Mouse (Mus musculus): ENCODE measurements around the gene Tfap2e. TPM values are rescaled to one million over a fixed set of nuclear protein-coding genes. Genes with fewer than 3 reads are reported as not detected.

Gene Tfap2e
- polyA plus RNA-seq (2021) = not detected

GRCm38 (mm10) chr4:126736001-126736414, at the start of gene Tfap2e:
Gene Tfap2e, minus strand, starts transcription at chr4:126736240.
- DNase-seq (ENCODE audit: low read depth, low spot score) (no peak), ATAC-seq (no peak)
- CTCF ChIA-PET = no interaction called here
- TF ChIP-seq CTCF (IDR thresholded peaks at IDR 0.05) = no peak
- POLR2A ChIA-PET = no interaction called here
- peaks cover 22% of the 10 kb centered on the region for H3K27me3 ChIP-seq
- in situ Hi-C loops (cut with MboI; ENCODE audit: low pct_unique_long_range_greater_than_20kb) = no loop called here

- H3K27me3 ChIP-seq = no peaks in the 10 kb centered on the region
- ATAC-seq = no peak
- CTCF ChIA-PET = no interaction called here
- in situ Hi-C loops (cut with MboI; ENCODE audit: low pct_unique_long_range_greater_than_20kb) = no loop called here
- no peak for DNase-seq (ENCODE audit: low read depth, low spot score)
- POLR2A ChIA-PET = no interaction called here
- TF ChIP-seq CTCF (IDR thresholded peaks at IDR 0.05) = no peak
These were observed 47.0 kb upstream of the Tfap2e start for GRCm38 (mm10) chr4:126782996-126783395.

GRCm38 (mm10) chr4:126782512-126782911, 46.5 kb upstream of the Tfap2e start:
- CTCF ChIA-PET = no interaction called here
- in situ Hi-C loops (cut with MboI; ENCODE audit: low pct_unique_long_range_greater_than_20kb) = no loop called here
- POLR2A ChIA-PET = no interaction called here
- TF ChIP-seq CTCF (IDR thresholded peaks at IDR 0.05) = no peak
- no peak for ATAC-seq
- DNase-seq (ENCODE audit: low read depth, low spot score) = no peak
- no peaks in the 10 kb centered on the region for H3K27me3 ChIP-seq

GRCm38 (mm10) chr4:126781871-126782270, 45.8 kb upstream of the Tfap2e start:
- POLR2A ChIA-PET = interaction anchor here (0.7 kb wide), 1 partner anchor 29 kb away, joined by 3 read pairs; the partner anchor contains the start of gene Ncdn
- no peak for DNase-seq (ENCODE audit: low read depth, low spot score)
- no peak for TF ChIP-seq CTCF (IDR thresholded peaks at IDR 0.05)
- no peak for ATAC-seq
- in situ Hi-C loops (cut with MboI; ENCODE audit: low pct_unique_long_range_greater_than_20kb) = no loop called here
- H3K27me3 ChIP-seq = no peaks in the 10 kb centered on the region
- CTCF ChIA-PET = no interaction called here

DNA sequence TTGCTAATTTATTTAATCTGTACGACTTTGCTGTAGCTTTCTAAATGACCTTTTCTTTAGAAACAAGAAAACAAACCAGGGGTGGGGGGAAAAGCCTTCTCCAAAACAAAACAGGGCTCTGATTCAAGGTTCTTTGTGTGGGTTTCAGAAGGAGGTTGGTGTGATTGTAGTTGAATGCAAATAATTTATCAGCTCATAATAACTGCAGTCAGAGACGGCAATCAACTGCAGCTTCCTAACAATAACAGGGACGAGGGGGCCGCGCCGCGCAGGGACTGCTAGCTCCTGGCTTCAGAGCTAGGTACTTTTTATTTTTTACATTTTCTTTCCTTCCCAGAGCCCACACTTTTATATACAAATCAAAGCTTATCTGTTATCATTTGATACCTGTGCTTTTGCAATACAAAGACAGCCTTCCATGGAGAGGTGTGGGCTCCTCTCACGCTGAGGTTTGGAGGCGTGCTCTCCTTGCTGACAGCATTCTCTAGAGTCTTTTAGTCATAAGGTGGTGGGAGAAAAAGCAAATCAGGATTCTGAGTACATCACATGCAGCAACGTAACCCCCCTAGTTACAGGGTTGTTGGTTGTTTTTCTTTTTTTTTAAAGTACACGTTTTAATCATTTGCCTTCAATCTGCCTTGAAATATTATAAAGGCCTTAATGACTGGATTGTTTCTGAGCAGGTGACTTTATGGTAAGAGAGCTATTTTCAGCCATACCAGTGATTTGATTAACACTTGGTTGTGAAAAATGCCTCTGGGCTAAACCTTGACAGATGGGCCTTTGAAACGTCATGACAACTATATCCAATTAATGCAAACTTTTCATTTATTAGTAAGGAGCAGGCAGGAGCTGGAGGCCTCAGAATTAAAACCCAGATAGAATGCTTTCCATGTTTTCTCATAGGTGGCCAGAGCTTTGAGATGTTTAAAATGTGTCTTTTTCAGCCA, 44.1 kb upstream of the Tfap2e start:
- TF ChIP-seq CTCF (IDR thresholded peaks at IDR 0.05) = no peak
- H3K27me3 ChIP-seq = no peaks in the 10 kb centered on the region
- DNase-seq (ENCODE audit: low read depth, low spot score) = no peak
- in situ Hi-C loops (cut with MboI; ENCODE audit: low pct_unique_long_range_greater_than_20kb) = no loop called here
- ChIA-PET POLR2A (interaction anchor here (0.6 kb wide), 1 partner anchor 10 kb away, joined by 3 read pairs; no protein-coding TSS in a partner anchor), CTCF (interaction anchor here (0.7 to 2.1 kb wide), 6 partner anchors 8 to 61 kb away, joined by 3 to 6 read pairs (median 4); no protein-coding TSS in a partner anchor)
- ATAC-seq = no peak

DNA sequence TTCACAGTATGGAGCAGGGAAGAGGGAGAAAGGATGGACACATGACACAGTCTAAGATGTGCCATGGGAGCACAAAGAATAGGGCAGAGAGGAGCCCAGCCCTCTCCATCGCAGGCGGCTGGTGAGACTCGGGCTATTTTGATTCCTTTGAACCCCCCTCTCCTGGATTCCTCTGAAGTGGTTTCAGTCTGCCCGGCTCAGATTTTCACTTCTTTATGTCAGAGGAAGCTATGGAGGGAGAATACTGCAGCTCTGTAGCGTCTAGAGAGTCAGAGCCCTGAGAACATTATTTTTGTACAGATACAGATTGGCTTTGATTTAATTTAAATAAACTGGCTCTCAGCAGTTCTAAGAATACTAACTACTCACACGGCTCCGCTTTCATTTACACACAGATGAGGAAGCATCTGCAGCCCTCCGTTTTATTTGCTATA, 43.1 kb upstream of the Tfap2e start:
- ChIA-PET CTCF (interaction anchor here (1.1 to 2.1 kb wide), 5 partner anchors 9 to 61 kb away, joined by 3 to 6 read pairs (median 4); no protein-coding TSS in a partner anchor), POLR2A (no interaction called here)
- DNase-seq (ENCODE audit: low read depth, low spot score) = no peak
- no peak for ATAC-seq
- in situ Hi-C loops (cut with MboI; ENCODE audit: low pct_unique_long_range_greater_than_20kb) = no loop called here
- TF ChIP-seq CTCF (IDR thresholded peaks at IDR 0.05) = no peak
- H3K27me3 ChIP-seq = no peaks in the 10 kb centered on the region

DNA sequence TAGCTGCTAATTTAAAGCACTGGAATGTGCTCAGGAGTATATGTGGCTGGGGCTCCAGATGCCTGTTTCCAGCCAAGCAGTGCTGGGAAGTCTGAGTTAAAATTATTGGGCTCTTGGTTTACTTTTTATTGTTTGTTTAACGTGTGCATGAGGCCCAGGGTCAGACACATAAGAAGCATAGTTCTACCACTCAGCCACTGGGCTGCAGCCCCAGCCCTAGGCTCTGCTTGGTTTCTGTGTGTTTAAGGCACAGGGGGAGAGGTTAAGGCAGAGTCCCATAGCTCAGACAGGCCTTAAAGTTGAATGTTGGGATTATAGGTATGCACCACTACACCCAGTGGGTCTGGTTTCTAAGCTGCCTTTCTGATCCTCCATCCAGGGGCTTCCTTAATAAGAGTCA, 39.1 kb upstream of the Tfap2e start:
- no peaks in the 10 kb centered on the region for H3K27me3 ChIP-seq
- in situ Hi-C loops (cut with MboI; ENCODE audit: low pct_unique_long_range_greater_than_20kb) = no loop called here
- ATAC-seq = no peak
- ChIA-PET CTCF (interaction anchor here (1.6 kb wide), 1 partner anchor 30 kb away, joined by 4 read pairs; no protein-coding TSS in a partner anchor), POLR2A (interaction anchor here (0.5 kb wide), 1 partner anchor 22 kb away, joined by 3 read pairs; the partner anchor contains the start of genes AU040320 and Ncdn)
- no peak for TF ChIP-seq CTCF (IDR thresholded peaks at IDR 0.05)
- no peak for DNase-seq (ENCODE audit: low read depth, low spot score)

- CTCF ChIA-PET = no interaction called here
- in situ Hi-C loops (cut with MboI; ENCODE audit: low pct_unique_long_range_greater_than_20kb) = no loop called here
- POLR2A ChIA-PET = no interaction called here
- ATAC-seq = no peak
- no peaks in the 10 kb centered on the region for H3K27me3 ChIP-seq
- TF ChIP-seq CTCF (IDR thresholded peaks at IDR 0.05) = no peak
- DNase-seq (ENCODE audit: low read depth, low spot score) = no peak
These were observed 37.8 kb upstream of the Tfap2e start for GRCm38 (mm10) chr4:126773871-126774270.

GRCm38 (mm10) chr4:126770831-126771230, 34.8 kb upstream of the Tfap2e start:
- no peak for DNase-seq (ENCODE audit: low read depth, low spot score)
- no peak for TF ChIP-seq CTCF (IDR thresholded peaks at IDR 0.05)
- no peak for ATAC-seq
- ChIA-PET CTCF (interaction anchor here (2.6 kb wide), 1 partner anchor 16 kb away, joined by 6 read pairs; no protein-coding TSS in a partner anchor), POLR2A (no interaction called here)
- H3K27me3 ChIP-seq = no peaks in the 10 kb centered on the region
- in situ Hi-C loops (cut with MboI; ENCODE audit: low pct_unique_long_range_greater_than_20kb) = no loop called here

DNA sequence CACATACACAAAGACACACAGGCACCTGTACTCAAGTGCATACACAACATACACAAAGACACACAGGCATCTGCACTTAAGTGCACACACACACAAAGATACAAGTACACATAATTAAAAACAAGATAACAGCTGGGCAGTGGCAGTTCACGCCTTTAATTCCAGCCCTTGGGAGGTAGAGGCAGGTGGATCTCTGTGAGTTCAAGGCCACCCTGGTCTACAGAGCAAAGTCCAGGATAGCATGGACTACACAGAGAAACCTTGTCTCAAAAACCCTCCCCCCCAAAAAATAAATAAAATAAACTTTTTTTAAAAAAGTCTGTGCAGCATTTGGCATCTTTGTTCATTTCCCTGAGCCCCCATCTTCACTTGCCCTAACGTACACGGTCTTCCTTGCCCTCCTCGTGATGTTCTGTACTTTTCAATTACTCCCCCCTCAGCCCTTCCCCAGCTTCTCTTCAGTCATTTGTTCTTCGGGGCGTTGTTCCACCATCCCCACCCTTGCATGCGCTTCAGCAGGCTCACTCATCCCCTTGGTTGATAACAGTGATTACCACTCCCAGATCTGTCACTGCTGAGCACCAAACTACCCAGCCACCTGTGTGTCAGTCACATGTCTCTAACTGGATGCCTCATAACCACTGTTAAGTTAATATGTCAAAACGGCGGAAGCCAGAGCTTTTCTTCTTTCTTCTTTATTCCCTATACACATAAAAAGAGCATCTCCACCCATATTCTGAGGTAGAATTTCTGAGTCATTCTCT, 33.9 kb upstream of the Tfap2e start:
- no peaks in the 10 kb centered on the region for H3K27me3 ChIP-seq
- in situ Hi-C loops (cut with MboI; ENCODE audit: low pct_unique_long_range_greater_than_20kb) = no loop called here
- ChIA-PET CTCF (interaction anchor here (2.6 kb wide), 1 partner anchor 15 kb away, joined by 6 read pairs; no protein-coding TSS in a partner anchor), POLR2A (interaction anchor here (0.5 kb wide), 1 partner anchor 10 kb away, joined by 3 read pairs; no protein-coding TSS in a partner anchor)
- DNase-seq (ENCODE audit: low read depth, low spot score) (no peak), ATAC-seq (no peak)
- no peak for TF ChIP-seq CTCF (IDR thresholded peaks at IDR 0.05)
